Mouse (Mus musculus): ENCODE results near the gene Xpo4. TPM values are rescaled to one million over a fixed set of nuclear protein-coding genes. Genes with fewer than 3 reads are reported as not detected.

The Xpo4 gene
- total RNA-seq, 2 experiments from 2014 or later: 13.1 to 13.3 TPM

DNA sequence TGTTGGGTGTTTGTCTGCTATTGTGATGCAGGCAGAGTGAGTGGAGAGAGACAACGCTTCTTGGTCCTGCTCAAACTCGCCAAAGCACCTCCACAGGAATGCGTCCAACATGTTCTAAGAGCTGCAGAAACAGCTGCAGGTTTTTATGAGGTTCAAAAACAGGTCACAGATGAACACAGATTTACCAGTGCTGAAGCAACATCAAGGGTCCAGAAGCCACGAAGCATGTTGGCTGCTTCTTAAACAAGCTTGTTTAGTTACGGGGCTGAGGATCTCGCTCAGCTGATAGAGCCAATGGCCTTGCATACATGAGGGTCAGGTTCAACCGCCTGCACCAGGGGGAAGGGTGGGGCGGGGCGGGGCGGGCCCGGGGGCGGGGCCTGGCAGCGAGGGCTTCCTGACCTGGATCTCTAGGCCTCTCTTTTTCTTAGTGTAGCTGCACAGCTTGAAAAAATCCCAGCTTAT lies 118.6 kb downstream of the Xpo4 start:
- DNase-seq (ENCODE audit: low spot score in 2 of 2): no peak
- intact Hi-C loops (cut with DNase I): no loop called here

DNA sequence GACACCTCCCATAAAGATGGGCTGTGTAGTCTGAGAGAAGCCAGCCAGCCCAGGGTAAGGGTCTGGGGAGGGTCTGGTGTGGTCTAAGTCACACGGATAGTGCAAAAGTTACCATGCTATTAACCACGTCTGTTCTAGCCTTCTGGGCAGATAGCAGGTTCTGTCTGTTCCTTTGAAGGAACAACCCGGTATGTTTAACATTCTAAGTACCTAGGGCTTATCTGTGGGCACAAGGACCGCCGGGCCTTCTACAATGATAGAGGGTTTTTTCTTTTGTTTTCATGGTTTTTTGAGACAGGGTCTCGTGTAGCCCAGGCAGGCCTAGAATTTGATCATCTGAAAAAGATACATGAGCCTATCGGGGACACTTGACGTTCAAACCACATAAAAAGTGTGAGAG lies 119.1 kb downstream of the Xpo4 start:
- intact Hi-C loops (cut with DNase I): no loop called here

GRCm38 (mm10) chr14:57545526-57545925 lies 119.7 kb downstream of the Xpo4 start:
- intact Hi-C loops (cut with DNase I): no loop called here
- no peak for DNase-seq (ENCODE audit: low spot score in 2 of 2)

More for the DNA sequence above, 119.1 kb downstream of the Xpo4 start:
- no peak for DNase-seq (ENCODE audit: low spot score in 2 of 2)

DNA sequence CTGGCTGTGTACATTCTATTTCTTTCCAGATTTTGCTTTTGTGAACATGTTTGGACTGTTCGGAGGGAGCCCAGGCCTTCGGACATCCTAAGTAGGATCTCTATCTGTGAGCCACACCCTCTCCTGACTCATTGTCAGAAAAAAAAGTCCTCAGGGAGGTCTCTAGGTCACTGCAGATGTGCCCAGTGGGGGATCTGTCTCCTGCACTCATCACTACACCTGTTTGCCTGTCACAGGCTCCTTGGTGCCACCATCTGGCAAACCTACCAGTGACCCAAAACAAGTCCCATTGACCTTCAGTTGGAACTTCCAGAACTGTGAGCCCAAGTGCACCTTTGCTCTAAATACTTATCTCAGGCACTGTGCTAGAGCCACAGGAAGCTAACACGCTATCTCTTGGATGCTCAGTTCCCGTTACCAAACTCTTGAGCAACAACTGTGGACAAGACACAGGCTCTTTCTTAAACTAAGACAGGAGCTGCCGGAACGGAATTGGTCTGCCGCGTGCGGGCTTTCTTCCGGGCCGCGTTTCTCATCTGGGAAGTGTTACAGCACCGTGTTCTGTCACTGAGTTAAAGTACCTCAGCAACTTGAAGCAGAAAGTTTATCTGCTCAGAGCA lies 121.7 kb downstream of the Xpo4 start:
- intact Hi-C loops (cut with DNase I): no loop called here

DNA sequence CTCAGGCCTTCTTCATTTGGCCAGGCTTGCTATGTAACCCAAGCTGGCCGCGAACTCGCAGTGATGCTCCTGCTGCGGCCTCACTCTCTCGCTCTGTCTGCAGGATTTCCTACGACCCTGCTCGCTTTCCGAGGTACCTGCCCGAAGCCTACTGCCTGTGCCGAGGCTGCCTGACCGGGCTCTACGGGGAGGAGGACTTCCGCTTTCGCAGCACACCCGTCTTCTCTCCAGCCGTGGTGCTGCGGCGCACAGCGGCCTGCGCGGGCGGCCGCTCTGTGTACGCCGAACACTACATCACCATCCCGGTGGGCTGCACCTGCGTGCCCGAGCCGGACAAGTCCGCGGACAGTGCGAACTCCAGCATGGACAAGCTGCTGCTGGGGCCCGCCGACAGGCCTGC lies 123.0 kb downstream of the Xpo4 start:
- no peak for DNase-seq (ENCODE audit: low spot score in 2 of 2)
- intact Hi-C loops (cut with DNase I): no loop called here

More for the DNA sequence above, 121.7 kb downstream of the Xpo4 start:
- no peak for DNase-seq (ENCODE audit: low spot score in 2 of 2)

DNA sequence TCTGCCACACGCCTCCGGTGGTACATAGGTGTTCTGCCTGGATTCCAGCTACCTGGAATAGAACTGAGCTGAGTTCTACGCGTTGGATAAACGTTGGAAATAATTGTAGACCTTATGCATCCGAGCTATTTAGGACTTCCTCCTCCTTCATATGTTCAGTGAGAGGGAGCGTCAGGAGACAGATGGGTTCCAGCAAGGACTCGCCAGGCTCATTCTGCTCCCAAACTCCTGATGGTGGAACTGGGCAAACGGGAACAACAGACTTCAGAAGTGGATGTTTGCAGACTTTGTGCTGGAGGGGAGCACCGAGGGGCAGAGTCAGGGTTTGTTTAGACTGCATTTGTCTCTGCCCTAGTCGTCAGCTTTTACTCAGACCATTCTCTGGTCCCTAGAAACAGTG lies 124.5 kb downstream of the Xpo4 start:
- intact Hi-C loops (cut with DNase I): no loop called here
- DNase-seq (ENCODE audit: low spot score in 2 of 2): peak in 1 of 2 experiments; percentile 70

DNA sequence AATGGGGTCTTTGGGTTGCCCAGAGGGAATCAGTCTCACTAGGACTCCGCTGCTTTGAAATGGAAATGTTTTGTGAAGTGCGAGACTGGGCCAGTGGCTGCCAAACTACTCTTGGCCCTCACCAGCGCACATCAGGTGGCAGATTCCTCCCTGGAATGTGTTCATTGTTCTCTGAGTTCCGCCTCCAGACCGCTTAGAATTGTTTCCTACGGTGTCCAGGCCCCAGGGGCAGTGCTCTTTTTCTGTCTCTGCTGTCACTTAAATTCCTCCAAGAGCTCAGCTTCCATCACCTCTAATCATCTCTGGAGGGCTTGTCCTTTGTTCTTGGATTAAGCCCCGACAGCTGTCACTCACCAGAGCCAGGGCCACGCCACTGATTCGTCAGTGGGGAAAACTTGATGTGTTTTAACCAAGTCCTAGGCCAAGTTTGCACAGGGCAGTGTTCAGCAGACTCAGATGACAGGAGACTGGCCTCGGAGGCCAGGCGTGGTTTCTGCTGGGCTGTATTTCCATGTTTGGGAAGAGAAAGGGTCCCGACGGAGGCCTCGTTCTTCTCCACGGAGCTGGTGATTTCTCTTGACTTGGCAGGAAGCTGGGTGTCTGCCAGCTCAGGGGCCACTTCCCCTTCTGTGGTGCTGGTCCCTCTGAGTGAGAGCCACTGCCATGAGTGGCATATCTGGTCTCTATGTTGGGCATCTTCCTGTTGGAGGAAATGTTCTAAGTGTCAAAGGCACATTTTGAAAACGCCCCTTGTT lies 127.8 kb downstream of the Xpo4 start:
- intact Hi-C loops (cut with DNase I): loop anchor here (5.0 kb wide), 1 partner anchor 80 kb away; no protein-coding TSS in a partner anchor
- DNase-seq (ENCODE audit: low spot score in 2 of 2): no peak

DNA sequence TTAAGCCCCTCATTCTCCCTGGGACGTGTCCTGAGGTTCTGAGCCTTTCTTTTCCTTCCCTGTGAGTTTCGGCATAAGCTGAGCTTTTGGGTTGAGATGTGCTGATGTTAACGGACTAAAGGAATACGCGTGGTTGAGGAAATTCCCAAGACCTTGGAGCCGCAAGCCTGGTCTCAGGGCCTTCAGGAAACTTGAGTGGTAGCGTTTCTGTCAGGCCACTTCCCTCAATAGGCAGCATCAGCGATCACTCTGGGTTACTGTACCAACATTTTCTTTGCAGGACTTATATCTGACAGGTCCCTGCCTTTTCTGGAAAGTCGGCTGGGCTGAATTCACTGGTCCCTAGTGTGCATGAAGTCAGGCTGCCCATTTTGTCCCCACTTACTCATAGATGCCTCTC lies 128.4 kb downstream of the Xpo4 start:
- intact Hi-C loops (cut with DNase I): loop anchor here (5.0 kb wide), 1 partner anchor 80 kb away; no protein-coding TSS in a partner anchor

GRCm38 (mm10) chr14:57535646-57536045 lies 129.6 kb downstream of the Xpo4 start:
- intact Hi-C loops (cut with DNase I): loop anchor here (5.0 kb wide), 1 partner anchor 82 kb away; no protein-coding TSS in a partner anchor
- DNase-seq (ENCODE audit: low spot score in 2 of 2): peak in 1 of 2 experiments; percentile 45

More for the DNA sequence above, 128.4 kb downstream of the Xpo4 start:
- no peak for DNase-seq (ENCODE audit: low spot score in 2 of 2)

DNA sequence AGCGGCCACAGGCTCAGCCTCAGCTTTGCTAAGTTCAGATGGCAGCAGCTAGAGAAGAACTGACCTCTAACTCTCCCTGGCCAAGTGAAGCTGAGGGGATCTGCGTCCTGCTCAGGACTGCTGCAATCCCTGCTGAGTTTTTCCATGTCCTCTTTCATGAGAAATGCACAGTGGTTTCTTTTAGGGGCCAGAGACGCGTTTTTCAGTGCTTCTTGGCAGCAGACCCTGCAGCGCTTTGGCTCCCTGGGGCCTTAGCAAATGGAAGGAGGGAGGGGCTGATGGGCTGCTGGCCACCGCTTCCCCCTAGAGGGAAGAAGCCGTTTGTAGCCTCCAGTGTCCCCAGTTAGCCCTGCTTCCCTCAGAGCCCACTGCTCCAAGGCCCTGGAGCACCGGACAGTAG lies 130.3 kb downstream of the Xpo4 start:
- intact Hi-C loops (cut with DNase I): loop anchor here (5.0 kb wide), 2 partner anchors 37 to 82 kb away; partner anchors contain the start of gene Eef1akmt1
- DNase-seq (ENCODE audit: low spot score in 2 of 2): peak in 1 of 2 experiments; percentile 38

DNA sequence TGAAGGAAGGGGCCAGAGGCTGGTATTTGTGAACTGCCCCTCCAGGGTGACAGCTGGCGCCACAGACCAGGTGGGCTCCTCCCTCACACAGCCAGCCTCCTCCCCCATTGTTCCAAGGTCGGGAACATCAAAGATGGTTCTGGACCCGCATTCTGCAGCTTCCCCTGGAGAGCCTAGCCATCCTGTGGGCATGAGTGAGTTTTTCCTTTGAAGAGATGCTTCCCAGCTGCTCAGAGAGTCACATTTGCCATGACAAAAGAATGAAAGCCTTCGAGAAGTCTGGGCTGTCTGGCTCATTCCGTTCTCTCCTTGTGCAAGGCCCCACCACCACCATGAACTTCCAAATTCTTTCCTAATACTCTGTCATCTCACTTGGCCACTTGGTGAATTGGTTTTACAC lies 130.9 kb downstream of the Xpo4 start:
- no peak for DNase-seq (ENCODE audit: low spot score in 2 of 2)
- intact Hi-C loops (cut with DNase I): loop anchor here (5.0 kb wide), 1 partner anchor 38 kb away; the partner anchor contains the start of gene Eef1akmt1

DNA sequence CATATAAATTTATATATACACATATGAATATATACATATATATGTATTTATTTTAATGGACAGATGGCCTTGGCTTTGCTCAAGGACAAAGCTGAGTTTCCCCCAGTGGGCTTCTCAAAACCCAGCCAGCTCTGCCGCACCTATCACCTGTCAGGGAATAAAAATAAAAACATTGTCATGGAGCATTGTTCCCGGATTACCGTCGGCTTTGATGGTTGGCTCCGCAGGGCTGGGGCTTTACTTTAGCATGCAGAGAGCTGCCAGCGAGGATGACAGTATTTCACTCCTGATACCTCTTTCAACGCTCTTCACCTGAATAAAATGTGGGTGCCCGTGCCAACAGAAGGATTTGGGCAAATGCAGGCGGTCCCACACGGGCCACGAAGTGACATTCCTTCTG lies 131.4 kb downstream of the Xpo4 start:
- intact Hi-C loops (cut with DNase I): loop anchor here (5.0 kb wide), 1 partner anchor 38 kb away; the partner anchor contains the start of gene Eef1akmt1
- no peak for DNase-seq (ENCODE audit: low spot score in 2 of 2)

GRCm38 (mm10) chr14:57533214-57533613 lies 132.0 kb downstream of the Xpo4 start:
- intact Hi-C loops (cut with DNase I): loop anchor here (5.0 kb wide), 1 partner anchor 39 kb away; the partner anchor contains the start of gene Eef1akmt1
- DNase-seq (ENCODE audit: low spot score in 2 of 2): peak in 1 of 2 experiments; percentile 29

DNA sequence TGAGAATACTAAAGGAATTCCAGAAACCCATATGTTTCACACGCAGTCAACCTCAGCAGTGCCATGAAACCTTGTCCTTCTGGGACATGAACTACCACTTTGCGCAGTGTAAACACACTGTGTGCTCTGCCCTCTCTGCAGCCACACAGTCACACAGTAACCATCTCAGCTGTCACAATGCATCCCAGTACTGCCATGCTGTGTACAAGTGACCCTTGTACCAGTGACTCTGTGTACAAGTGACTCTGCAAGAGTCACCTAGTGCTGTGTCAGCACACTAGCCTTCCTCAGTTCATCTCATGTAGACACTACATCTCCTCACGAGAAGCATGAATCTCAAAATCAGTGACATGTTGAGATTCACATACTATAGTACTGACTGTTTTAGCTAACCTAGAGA lies 132.7 kb downstream of the Xpo4 start:
- intact Hi-C loops (cut with DNase I): loop anchor here (5.0 kb wide), 1 partner anchor 40 kb away; the partner anchor contains the start of gene Eef1akmt1
- no peak for DNase-seq (ENCODE audit: low spot score in 2 of 2)

DNA sequence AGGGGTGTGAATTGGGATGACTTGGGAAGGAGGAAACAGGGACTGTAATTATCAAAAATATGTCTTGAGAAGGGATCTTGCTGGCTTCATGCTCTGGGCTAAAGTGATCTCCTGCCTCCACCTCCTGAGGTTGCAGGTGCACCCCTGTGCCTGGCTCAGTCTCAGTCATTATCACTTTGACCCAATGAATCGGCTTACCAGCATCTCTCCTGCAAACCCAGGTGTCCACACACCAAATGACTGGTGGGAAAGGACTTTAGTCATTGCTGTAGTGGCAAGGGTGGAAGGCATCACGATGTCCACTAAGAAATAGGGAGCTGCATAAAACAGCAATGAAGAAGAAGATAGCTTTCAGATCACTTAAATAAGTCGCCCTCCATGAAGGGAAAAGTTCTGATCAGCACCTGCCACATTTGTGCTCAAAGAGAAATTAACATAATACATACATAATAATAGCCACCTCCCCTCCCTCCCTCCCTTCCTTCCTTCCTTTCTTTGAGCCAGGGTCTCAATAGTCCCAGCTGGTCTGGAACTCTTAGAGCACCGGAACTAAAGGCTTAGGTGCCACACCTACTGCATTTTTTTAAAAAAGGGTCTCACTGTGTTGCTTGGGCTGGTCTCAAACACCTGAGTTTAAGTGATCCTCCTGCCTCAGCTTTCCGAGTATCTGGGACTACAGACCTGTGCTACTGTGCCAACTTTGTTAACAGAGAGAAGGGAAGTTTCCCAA lies 135.3 kb downstream of the Xpo4 start:
- no peak for DNase-seq (ENCODE audit: low spot score in 2 of 2)
- intact Hi-C loops (cut with DNase I): loop anchor here (5.0 kb wide), 2 partner anchors 42 to 53 kb away; partner anchors contain the start of gene Eef1akmt1

DNA sequence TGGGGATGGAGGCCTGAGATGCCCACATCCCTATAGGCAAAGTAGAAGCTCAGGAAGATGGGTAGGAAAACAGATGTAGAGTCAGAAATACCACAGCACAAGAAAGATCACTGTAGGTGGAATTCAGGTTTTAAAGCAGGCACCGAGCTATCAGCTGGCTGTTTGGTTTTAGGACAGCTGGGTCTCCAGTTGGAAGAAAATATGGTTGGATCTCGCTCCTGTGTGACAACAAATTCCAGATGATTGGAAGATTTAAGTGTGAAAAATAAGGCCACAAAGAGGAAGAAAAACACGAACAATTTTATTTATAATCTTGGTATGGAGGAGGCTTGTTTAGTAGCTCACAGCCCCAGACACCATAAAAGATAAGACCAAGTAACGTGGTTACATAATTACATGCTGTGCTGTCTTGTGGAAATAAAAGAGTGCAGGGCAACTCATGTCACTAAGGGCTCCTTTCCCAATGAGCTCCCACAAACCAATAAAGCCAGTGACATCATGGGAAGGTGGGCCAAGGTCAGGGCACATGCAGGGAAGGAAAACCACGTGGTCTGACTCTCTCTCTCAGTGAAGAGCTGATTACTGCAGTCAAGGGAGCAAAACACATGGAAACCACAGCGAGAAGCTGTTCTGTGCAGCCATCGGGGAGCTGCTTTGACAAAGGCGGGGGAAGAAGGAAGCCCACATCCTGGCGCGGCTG lies 136.0 kb downstream of the Xpo4 start:
- intact Hi-C loops (cut with DNase I): loop anchor here (5.0 kb wide), 1 partner anchor 52 kb away; no protein-coding TSS in a partner anchor

DNA sequence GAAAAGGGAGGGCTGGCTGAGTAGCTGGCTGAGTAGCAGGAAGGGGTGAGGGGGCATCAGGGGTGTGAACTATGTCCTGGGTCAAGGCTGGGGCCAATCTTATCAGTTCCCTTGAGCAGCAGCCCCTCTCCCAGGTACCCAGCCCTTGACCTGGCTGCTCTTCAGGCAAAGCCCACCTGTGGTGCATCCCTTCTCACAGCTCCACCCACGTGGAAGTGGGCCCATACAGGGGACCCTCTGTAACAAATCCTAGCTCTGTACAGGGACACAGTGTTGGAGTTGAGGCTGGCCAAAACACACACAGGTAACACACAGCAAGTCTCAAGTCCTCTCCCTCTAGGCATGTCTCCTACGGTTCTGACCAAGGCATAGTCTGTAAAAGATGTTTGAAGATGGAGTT lies 137.6 kb downstream of the Xpo4 start:
- DNase-seq (ENCODE audit: low spot score in 2 of 2): no peak
- intact Hi-C loops (cut with DNase I): loop anchor here (5.0 kb wide), 1 partner anchor 50 kb away; no protein-coding TSS in a partner anchor

More for the DNA sequence above, 136.0 kb downstream of the Xpo4 start:
- DNase-seq (ENCODE audit: low spot score in 2 of 2): peak; percentile 56 to 83
